Mouse (Mus musculus) neural tube, embryonic 10.5 days (tissue): Measurements from ENCODE around the gene Safb.

ENCODE experiments used
- DNase-seq: peaks from one replicate; pipeline ENCODE4 v3.0.0-alpha.2; 2017; ENCODE audit warnings: low spot score; ENCODE audit errors: extremely low spot score

Gene Safb

DNA sequence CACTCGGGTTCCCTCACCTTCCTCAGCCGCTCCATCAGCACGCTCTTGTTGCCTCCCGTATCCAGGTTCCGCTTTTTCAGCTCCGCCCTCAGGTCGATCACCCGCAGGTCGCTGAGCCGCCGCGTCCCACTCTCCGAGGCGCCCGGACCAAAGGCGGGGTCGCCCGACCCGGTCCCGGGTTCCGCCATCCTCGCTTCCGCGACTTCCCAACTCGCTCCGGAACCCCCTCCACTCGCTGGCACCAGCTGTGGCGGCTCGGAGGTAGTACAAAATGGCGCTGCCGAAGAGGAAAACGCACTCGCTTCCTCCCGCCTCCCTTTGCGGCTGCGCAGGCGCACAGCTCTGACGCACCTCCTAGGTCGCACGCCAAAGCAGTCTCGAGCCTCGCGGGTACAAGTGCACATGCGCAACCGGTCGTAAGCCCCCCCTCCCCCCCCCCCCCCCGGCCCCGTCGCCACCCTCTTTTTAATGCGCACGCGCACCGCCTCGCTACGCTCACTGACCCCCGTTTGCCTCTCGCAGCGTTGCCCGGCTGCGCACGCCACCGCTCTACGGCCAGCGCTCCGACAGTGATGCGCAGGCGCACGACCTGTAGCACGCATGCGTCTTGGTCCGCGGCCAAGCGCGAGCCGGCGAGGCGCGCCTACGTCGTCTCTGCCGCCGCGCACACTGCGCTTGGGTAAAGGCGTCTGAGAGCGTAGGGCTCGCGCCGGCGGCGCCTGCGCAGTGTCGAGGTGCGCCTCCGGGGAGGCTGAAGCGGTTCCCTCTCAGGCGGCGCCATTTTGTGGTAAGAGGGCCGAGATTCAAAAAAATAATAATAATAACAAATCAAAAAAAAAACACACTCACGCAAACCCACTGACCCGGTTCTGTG lies at the start of gene Safb, which contains the start of gene Safb2:
Gene Safb (plus strand): TSS at position 569 of the 874 bp plus-strand sequence.
Gene Safb2 (minus strand): TSS at position 329 of the 874 bp plus-strand sequence.
- peak; percentile 98 for DNase-seq

DNA sequence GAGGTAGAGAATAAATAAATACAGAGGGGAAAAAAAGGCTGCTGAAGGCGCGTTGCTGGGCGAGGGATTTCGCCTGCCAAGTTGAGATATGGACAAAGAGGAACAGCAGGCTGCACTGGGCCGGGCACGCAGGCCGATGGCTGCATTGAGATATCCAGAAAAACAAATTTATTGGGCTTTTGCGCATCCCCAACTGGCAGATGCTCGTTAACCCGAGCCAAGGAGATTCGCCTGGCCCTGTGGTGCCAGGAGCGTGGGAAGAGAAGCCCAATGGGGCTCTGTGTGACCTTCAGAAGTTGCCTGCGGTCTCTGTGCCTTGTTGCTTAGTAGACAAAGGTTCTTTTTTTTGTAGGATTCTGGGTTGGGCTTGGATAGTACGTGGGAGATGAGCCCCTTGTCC lies 48.4 kb upstream of the Safb start:
- no peak for DNase-seq

- DNase-seq, result no peak
These were observed 47.8 kb upstream of the Safb start for GRCm38 (mm10) chr17:56536874-56537273.

GRCm38 (mm10) chr17:56537912-56538311 lies 46.7 kb upstream of the Safb start:
- no peak for DNase-seq

GRCm38 (mm10) chr17:56540562-56540975 lies 44.1 kb upstream of the Safb start:
- DNase-seq, result no peak

- no peak for DNase-seq
These were observed 41.9 kb upstream of the Safb start for GRCm38 (mm10) chr17:56542736-56543135.

GRCm38 (mm10) chr17:56543684-56544224 lies 40.9 kb upstream of the Safb start:
- no peak for DNase-seq

- no peak for DNase-seq
These were observed 39.8 kb upstream of the Safb start for GRCm38 (mm10) chr17:56544699-56545387.

DNA sequence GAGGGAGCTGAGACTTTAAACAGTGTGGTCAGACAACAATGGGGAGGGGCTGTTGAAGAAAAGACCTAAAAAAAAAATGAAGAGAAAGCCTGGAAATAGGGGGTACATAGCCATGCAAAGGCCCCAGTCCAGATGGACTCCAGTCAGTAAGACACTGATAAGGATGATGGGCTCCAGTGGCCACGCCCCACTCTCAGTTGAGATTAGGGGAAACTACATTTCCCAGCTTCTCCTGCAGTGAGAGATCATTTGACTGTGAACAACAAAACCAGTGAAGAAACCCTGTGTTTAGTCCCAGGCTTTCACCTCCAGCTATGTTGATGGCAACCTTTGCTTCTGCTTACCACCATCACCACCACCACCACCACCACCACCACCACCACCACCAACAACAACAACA lies 38.7 kb upstream of the Safb start:
- no peak for DNase-seq

- DNase-seq, result no peak
These were observed 38.0 kb upstream of the Safb start for GRCm38 (mm10) chr17:56546576-56546975.

DNA sequence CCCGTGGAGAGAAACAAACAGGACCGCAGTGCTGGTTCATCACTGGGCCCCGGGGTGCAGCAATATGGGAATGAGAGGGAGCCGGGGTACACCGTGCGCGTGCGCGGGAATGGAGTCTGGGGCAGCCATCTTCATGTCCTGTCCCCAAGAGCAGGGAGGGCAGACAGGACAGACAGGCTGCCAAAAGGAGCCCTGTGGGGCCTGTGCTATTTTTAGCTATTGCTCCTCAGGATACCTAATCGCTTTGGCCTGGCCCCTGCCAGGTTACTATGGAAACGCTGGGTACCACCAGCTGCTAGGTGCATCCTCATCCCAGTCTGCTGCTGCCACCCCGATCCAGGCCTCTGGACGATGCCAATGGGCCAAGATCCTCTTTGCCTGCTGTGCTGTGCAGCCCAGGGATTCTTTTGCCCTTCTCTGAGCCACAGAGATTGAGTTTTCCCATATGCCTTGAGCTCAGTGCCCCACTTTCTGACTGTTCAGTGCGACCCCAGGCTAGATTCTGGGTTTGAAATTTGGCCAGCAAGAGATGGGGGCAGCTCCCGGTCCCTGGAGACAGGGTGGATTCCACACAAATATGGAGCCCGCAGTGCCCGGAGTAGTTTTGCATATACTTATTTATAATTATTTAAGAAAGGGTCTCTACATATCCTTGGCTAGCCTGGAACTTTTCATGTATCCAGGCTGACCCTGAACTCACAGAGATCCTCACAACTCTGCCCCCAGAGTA lies 37.3 kb upstream of the Safb start:
- DNase-seq, result no peak

DNA sequence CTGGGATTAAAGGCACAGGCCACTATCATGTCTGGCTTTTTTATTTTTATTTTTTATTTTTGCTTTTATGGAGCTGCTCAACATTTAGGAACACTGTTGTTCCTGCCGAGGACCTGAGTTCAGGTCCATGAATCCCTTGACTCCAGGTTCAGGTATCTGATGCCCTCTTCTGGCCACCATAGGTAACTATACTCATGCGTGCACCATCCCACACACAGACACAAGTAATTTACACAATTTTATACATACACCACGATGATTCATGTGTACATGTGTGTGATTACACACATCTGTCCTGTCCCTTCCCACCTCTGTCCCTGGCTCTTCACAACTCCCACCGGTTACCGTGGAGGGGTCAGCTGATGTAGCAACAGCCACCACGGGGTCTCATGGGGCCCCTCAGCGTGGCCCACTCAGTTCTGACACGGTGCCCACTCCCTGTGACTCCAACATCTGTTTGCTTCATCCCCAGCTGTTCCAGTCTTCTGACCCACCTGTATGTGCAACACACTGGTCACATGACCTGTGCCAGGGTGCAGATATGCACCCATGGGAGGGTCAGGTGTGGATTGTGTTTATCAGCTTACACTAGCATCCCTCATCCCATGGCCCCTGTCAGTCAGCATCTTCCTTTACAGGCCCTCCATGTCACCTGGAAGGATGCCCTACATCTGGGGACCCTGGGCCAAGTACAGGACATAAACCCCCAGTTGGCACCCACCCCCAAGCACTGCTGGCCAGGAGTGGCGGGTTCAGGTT lies 36.6 kb upstream of the Safb start:
- no peak for DNase-seq

GRCm38 (mm10) chr17:56548605-56549105 lies 36.0 kb upstream of the Safb start:
- no peak for DNase-seq

- DNase-seq, result no peak
These were observed 33.7 kb upstream of the Safb start for GRCm38 (mm10) chr17:56550784-56551475.

GRCm38 (mm10) chr17:56551841-56552581 lies 32.6 kb upstream of the Safb start:
- no peak for DNase-seq

DNA sequence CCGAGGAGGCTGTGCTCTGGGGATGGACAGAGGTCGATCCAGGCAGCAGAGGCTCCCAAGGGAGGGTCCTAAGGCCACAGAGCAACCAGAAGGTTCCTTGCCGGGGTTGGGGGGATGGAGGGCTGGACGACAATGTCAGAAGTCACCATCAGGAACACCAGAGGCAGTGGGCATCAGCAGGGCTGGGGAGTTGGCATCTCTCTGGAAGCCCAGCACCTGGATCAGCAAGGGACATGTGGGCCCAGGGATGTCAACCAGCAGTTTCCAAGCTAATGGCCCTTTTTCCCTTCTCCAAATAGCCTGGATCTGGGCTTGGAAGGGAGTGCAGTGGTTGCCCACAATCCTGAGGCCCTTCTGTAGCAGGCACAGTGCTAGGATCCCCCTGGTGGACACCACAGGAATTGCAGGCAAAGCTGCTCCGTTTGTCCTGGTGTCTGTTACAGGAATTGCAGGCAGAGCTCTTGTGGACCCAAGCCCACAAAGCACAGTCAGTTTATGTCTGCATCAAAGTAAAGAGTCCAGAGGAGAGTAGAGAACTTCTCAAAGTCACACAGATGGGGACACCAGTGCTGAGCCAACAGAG lies 31.8 kb upstream of the Safb start:
- DNase-seq, result peak; percentile 86

- DNase-seq, result no peak
These were observed 30.5 kb upstream of the Safb start, which contains the start of gene Gm20219 for GRCm38 (mm10) chr17:56554122-56554551. Gene Gm20219 (minus strand): TSS chr17:56554387.

DNA sequence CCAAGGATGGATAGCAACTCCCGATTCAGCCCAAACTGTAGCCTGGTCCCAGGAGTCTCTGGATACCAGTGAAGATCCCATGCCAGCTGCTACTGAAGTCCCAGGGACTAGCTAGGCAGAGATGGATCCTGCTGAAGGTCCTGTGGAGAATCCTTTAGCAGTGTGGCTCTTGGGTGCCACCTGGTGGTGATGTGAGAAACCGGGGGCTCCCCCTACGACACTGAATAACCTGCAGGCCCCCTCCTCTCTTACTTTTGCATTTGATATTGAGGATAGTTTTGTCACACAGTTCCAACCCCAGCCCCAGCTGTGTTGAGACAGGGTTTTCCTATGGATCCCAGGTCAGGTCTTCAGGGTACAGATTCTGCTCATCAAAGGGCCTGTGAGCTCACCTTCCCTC lies 26.2 kb upstream of the Safb start:
- peak; percentile 76 for DNase-seq

DNA sequence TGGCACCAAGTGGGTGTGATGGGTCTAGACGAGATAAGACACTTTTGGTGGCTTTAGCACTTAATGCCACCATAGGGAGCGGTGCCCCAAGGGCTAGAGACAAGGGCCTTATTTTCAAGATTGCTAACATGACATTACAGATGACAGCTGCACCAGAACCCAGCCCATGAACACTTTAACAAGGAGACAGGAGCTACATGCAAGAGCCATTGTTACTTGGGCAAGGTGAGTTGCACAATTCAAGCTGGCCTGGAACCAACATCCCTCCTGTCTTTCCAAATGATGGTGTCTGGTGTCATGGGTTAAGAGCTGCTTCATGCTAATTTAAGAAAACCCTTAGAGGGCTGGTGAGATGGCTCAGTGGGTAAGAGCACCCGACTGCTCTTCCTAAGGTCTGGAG lies 25.2 kb upstream of the Safb start:
- no peak for DNase-seq
